Mouse (Mus musculus) spleen, adult 2 months (tissue): ENCODE measurements at regions not wholly inside any gene's neighbourhood (a gene's known extent, or its start where the extent isn't known, plus 50 kb on each side); places are given as distances from the start of the nearest gene placed in this dataset.

Experiments
- DNase-seq, 2 experiments: peaks; one replicate each; pipeline versions ENCODE4 v3.0.0 to v3.0.0-alpha.2; 2012 to 2021; ENCODE audit warnings: low spot score in 2 of 2, low read depth in 1 of 2
- H3K27ac ChIP-seq: fragments of 200-500 bp; 2 replicates; pipeline ENCODE4 v1.5.1; 2012; ENCODE audit warnings: low read length, inconsistent platforms; ENCODE audit not compliant: insufficient read depth
- H3K27me3 ChIP-seq: fragments of 200-500 bp; 2 replicates; pipeline ENCODE4 v1.6.1; 2012; ENCODE audit warnings: mild to moderate bottlenecking, moderate library complexity, low read length, inconsistent platforms; ENCODE audit not compliant: control insufficient read depth, insufficient read depth
- H3K36me3 ChIP-seq: fragments of 200-500 bp; 2 replicates; pipeline ENCODE4 v1.6.1; 2012; ENCODE audit warnings: mild to moderate bottlenecking, low read length, inconsistent platforms; ENCODE audit not compliant: control insufficient read depth, insufficient read depth
- H3K4me1 ChIP-seq: fragments of 200-500 bp; 2 replicates; pipeline ENCODE4 v1.6.1; 2011; ENCODE audit warnings: inconsistent platforms; ENCODE audit not compliant: control insufficient read depth, insufficient read depth, insufficient read length
- H3K4me3 ChIP-seq: fragments of 200-500 bp; 2 replicates; pipeline ENCODE4 v1.5.1; 2011; ENCODE audit warnings: mild to moderate bottlenecking, inconsistent platforms; ENCODE audit not compliant: insufficient read depth, insufficient read length; ENCODE audit errors: extremely low read depth
- CTCF ChIP-seq: fragments of 200-500 bp; IDR thresholded peaks from 2 replicates; pipeline ENCODE4 v1.5.1; 2011; ENCODE audit warnings: mild to moderate bottlenecking, inconsistent platforms; ENCODE audit not compliant: insufficient read depth, insufficient read length, insufficient replicate concordance; ENCODE audit errors: extremely low read depth
- POLR2A ChIP-seq: fragments of 200-500 bp; IDR thresholded peaks from 2 replicates; pipeline ENCODE4 v1.6.1; 2011; ENCODE audit warnings: low read depth, low read length, inconsistent platforms
- WGBS: fragments of 180-500 bp; shearing (Covaris S2); methylation state at CpG from one replicate; pipeline ENCODE4 v1.1.7; 2018; 5-methylcytosine and 5-hydroxymethylcytosine counted together

- Histone ChIP-seq H3K27me3 (no peaks in the 10 kb centered on the region), H3K36me3 (no peaks in the 10 kb centered on the region), H3K27ac (no peak overlapping the region), H3K4me1 (no peaks in the 10 kb centered on the region), H3K4me3 (no peak overlapping the region)
- DNase-seq, result no peak
- WGBS, result 82% methylated on average over 14 of the region's 14 CpGs
- TF ChIP-seq CTCF (no peak), POLR2A (no peak)
Observed at GRCm38 (mm10) chr9:101733611-101734225, 127.9 kb upstream of the 9630041A04Rik start.

GRCm38 (mm10) chr9:101730136-101730535 is 131.5 kb upstream of the 9630041A04Rik start:
- 59% methylated on average over 3 of the region's 3 CpGs for WGBS
- Histone ChIP-seq H3K4me1 (no peaks in the 10 kb centered on the region), H3K4me3 (no peak overlapping the region), H3K27me3 (no peaks in the 10 kb centered on the region), H3K27ac (no peak overlapping the region), H3K36me3 (no peaks in the 10 kb centered on the region)
- no peak for TF ChIP-seq CTCF
- TF ChIP-seq POLR2A, result no peak
- DNase-seq, result no peak

GRCm38 (mm10) chr9:101717911-101718310 is 143.7 kb upstream of the 9630041A04Rik start:
- no peak overlapping the region for H3K27ac ChIP-seq
- H3K36me3 ChIP-seq, result no peaks in the 10 kb centered on the region
- no peak overlapping the region for H3K4me3 ChIP-seq
- no peak for DNase-seq
- H3K27me3 ChIP-seq, result no peaks in the 10 kb centered on the region
- H3K4me1 ChIP-seq, result no peaks in the 10 kb centered on the region
- no peak for TF ChIP-seq POLR2A
- no peak for TF ChIP-seq CTCF
- WGBS, result 39% methylated on average over 2 of the region's 2 CpGs

DNA sequence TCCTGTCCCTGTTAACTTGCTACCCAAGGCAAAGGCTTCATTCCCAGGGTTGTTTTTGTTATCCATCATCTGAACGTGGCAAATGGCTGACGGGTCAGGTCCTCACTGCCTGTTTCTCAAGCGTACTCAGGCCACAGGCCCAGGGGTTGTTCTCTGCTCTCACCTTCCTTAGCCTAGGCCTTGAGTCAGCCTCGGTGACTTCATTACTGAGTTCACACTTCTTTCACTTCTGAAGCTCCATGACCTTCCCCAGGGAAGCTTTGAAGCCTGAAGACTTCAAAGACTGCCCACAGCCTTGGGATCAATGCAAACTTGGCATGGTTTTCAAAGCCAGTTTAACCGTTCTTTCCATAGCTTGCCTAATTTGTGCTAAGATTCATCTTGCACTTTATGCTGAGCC is 145.3 kb upstream of the 9630041A04Rik start:
- H3K27me3 ChIP-seq, result no peaks in the 10 kb centered on the region
- 59% methylated on average over 5 of the region's 5 CpGs for WGBS

GRCm38 (mm10) chr9:101714805-101715204 is 146.8 kb upstream of the 9630041A04Rik start:
- H3K4me1 ChIP-seq, result no peaks in the 10 kb centered on the region
- WGBS, result 74% methylated on average over 5 of the region's 5 CpGs
- H3K4me3 ChIP-seq, result no peak overlapping the region
- no peaks in the 10 kb centered on the region for H3K36me3 ChIP-seq
- TF ChIP-seq CTCF (no peak), POLR2A (no peak)
- no peak overlapping the region for H3K27ac ChIP-seq
- DNase-seq, result no peak
- no peaks in the 10 kb centered on the region for H3K27me3 ChIP-seq

More for the DNA sequence above, 145.3 kb upstream of the 9630041A04Rik start:
- DNase-seq, result no peak
- Histone ChIP-seq H3K4me1 (no peaks in the 10 kb centered on the region), H3K4me3 (no peak overlapping the region), H3K27ac (no peak overlapping the region), H3K36me3 (no peaks in the 10 kb centered on the region)
- TF ChIP-seq CTCF, result no peak
- no peak for TF ChIP-seq POLR2A

DNA sequence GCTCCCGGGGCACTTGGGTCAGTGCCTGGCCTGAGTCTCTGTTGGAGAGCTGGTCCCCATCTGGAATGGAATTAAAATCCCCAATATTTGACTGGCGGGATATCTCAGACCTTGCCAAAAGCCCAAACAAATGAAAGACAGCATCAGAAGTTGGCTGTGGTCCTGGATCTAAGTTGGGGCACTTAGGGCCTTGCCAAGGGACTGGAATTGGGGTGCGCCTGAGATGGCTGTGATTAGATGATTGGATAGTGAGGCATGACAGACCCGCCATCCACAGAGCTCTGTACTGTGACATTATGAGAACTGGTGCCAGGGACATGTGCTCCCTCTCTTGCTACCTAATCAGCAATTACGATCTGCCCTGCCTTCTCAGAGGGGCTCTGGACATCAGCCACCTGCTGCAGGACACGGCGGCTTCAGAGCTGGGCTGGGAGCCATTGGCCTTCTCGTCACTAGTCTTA is 151.0 kb upstream of the 9630041A04Rik start:
- 84% methylated on average over 8 of the region's 8 CpGs for WGBS

GRCm38 (mm10) chr9:101700368-101700767 is 161.3 kb upstream of the 9630041A04Rik start:
- no peaks in the 10 kb centered on the region for H3K36me3 ChIP-seq
- H3K27me3 ChIP-seq, result no peaks in the 10 kb centered on the region
- no peak overlapping the region for H3K4me3 ChIP-seq
- WGBS, result 72% methylated on average over 7 of the region's 7 CpGs
- no peak overlapping the region for H3K27ac ChIP-seq
- no peak for TF ChIP-seq POLR2A
- no peak for TF ChIP-seq CTCF
- no peak for DNase-seq
- H3K4me1 ChIP-seq, result no peaks in the 10 kb centered on the region

More for the DNA sequence above, 151.0 kb upstream of the 9630041A04Rik start:
- Histone ChIP-seq H3K27ac (no peak overlapping the region), H3K4me3 (no peak overlapping the region), H3K36me3 (no peaks in the 10 kb centered on the region), H3K27me3 (no peaks in the 10 kb centered on the region), H3K4me1 (no peaks in the 10 kb centered on the region)
- no peak for TF ChIP-seq POLR2A
- no peak for TF ChIP-seq CTCF
- DNase-seq, result no peak
